Mouse (Mus musculus) MEL-GATA-1-ER (cell line): ENCODE data around the gene Rtp4.

Source experiments
- DNase-seq: peaks from one replicate; pipeline ENCODE4 v3.0.0-alpha.2; 2012; ENCODE audit warnings: low read depth; ENCODE audit errors: extremely low read depth

Rtp4 gene

DNA sequence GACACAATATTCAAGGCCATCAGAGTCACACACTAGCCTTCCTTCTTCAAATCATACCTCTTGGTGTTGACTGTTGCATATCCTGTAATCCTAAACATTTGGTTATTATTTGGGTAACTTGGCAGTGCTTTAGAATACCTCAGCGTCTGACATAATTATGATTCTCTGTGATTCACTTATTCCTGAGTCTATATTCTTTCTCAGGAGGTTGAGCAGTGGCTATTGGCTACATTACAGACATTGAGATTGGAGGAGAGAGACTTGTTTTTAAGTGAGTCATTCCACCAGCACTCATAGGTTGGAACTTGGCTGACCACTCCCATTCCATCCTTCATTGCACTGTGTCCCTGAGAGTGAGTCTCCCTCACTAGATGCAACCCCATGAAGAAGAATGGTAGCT lies 6.7 kb upstream of the Rtp4 start:
- DNase-seq = no peak

- no peak for DNase-seq
Observed at GRCm38 (mm10) chr16:23515766-23516165, 4.3 kb upstream of the Rtp4 start.

DNA sequence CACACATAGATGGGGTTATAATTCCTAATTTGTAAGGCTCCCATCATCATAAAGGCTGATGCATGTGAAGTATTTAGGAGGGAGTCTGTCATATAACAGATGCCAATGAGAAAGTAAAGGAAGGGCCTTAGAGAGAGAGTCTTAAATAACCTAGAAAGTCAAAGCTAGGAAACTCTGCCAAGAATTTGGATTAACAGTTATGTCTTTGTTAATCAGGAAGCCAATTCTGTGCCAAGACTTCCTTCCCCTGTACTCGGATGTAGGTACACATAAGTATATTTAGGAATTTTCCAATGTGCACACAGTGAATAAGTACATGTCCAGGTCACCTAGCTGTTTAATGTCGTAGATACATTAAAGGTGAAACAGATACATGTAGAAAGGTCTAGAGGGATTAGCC lies 3.5 kb upstream of the Rtp4 start:
- no peak for DNase-seq

DNA sequence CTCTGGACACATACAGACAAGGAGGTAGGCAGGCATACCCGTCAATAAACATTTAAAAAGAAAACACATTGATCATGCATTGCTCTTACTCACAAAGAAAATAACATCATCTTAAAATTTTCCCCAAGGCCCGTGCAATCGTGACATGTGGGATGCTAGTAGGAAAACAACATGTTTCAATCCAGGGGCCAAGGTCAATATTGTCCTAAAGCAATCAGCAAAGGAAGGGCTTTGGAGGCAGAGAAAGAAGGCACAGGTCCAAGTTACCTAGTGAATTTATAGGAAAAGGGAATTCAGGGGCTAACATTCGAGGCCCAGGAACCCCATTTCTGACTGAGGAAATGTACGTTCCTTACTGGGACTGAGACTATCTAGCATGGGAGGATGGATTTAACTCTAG lies 2.9 kb upstream of the Rtp4 start:
- no peak for DNase-seq

GRCm38 (mm10) chr16:23517754-23518566 lies 2.1 kb upstream of the Rtp4 start:
- DNase-seq = no peak

GRCm38 (mm10) chr16:23518567-23519369 lies 1.3 kb upstream of the Rtp4 start:
- DNase-seq = no peak

DNA sequence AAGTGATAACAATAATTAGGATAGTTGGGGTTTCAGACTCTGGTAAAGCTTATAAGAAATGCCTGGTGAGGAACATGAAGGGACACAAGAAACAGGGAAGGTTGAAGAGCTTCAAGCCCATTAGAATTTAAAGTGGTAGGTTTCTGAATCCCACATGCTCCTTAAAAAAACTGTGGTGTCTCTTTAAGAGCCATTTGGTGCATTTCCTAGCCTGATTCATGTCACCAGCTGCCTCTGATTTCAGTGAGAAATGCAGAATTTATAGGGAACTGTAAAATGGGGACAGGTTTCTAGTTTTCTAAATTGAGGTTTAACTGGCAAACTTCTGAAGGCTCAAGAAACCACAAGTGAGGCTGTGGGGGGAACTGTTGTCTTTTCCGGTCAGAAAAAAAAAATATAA lies 320 bp upstream of the Rtp4 start:
- no peak for DNase-seq

DNA sequence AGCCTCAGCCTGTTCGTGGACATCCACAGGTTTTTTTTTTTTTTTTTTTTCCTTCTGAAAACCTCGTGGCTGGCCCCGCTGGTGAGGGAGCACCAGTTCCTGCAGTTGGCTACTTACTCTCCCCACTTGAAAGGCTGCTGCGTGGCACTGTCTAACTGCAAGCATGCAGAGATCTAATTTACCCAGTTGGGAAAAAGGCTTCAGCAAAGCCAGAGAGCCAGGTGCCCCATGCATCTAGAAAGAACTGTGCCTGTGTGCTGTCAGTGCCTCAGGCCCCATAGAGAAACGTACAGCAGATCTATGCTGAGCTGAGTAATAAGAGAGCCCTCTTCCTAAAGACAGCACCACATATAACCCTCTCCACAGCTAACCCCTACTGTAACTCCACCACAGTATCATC lies 1.0 kb downstream of the Rtp4 start:
- DNase-seq = no peak

GRCm38 (mm10) chr16:23522081-23522480 lies 2.0 kb downstream of the Rtp4 start:
- no peak for DNase-seq

DNA sequence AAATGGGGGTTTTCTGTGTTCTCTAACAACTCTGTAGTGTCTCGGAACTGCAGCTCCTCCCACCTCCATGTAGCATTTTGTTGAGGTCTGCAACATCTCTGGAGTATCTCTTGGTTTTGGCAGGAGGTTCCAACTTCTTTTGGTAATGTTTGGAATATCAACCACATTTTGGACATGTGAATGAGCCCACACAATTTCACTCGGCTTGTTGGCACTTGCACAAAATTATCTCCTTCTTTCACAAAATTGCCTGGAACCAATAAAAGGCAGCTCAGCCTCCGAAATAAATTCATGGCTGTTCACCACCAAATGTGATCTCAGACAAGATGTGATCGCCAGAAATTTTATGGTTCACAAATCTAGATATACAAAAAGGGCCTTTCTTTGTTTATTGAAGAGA lies 9.1 kb downstream of the Rtp4 start:
- no peak for DNase-seq

DNA sequence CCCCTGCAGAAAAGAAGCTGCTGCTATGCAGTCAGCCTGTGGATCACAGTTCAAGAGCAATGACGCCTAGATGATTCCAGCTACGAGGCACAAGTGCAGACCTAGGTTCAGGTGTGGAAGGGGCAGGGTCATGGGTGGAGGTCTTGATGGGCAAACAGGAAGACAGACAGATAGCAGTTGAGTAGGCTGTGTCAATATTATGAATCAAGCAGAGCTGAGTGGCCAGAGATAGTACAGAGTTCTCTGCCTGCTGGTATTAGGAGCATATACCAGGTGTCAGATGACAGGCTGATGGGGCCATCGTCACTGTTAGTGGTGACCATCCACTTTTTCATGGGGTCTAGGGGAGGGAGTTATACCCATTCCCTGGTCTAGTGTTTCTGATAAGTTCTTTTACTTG lies 13.6 kb downstream of the Rtp4 start:
- no peak for DNase-seq

GRCm38 (mm10) chr16:23541046-23541445 lies 21.0 kb downstream of the Rtp4 start:
- no peak for DNase-seq

GRCm38 (mm10) chr16:23542866-23543265 lies 22.8 kb downstream of the Rtp4 start:
- no peak for DNase-seq

- DNase-seq = no peak
Observed at GRCm38 (mm10) chr16:23544361-23544760, 24.3 kb downstream of the Rtp4 start.

GRCm38 (mm10) chr16:23547783-23548182 lies 27.7 kb downstream of the Rtp4 start:
- DNase-seq = no peak

DNA sequence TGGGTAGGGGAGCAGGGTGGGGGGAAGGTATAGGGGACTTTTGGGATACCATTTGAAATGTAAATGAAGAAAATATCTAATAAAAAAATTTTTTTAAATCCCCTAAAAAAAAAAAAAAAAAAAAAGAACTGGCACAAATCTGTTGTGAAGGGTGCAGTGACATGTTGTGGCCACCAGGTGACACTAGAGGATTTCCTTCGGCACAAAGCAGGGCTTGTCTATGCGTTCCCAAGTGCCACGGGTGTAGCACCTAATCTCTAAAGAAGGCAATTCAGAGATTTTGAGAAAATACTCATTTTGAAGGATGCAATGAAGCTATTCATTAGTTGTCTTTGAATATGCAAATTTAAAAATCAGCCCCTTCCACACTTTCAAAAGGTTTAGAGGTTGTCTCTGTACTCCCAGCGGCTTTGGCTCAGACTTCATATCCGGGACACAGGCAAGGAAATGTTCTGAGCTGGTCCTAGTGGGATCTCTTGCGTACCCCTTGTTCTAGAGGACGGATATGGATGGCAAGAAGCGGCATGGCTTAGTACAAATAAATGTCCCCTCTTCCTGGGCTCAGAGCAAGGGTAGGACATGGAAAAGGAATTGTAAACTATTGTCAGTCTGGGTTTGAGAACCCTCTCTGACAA lies 30.4 kb downstream of the Rtp4 start:
- no peak for DNase-seq

DNA sequence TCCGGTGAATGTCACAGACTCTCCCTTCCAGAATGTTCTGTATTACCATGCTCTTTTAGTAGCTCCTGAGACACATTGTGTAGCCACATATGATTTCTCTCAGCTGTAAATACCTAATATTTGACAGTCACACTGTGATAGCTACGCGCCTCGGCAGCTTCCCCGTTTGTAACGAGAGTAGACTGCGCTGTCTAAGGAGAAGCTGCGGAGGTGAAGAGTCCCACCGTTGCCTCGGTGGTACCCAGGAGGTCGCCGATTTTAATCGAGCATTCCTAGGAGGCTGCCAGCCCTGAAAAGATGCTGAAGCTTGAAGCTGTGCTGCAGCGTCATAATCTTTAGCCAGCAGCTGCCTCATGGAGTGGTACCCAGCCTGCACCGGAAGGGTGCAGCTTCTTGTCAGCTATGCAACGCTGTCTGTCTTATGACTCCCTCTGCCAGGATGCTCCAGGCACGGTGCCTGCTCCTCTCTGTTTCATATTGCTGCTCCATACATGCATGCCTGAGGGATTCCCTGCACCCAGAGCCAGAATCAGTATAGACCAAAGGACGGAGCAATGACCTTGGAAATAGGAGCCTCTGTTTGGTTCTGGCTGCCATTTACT lies 31.0 kb downstream of the Rtp4 start:
- no peak for DNase-seq

GRCm38 (mm10) chr16:23554673-23555072 lies 34.6 kb downstream of the Rtp4 start:
- no peak for DNase-seq

GRCm38 (mm10) chr16:23557195-23557594 lies 37.1 kb downstream of the Rtp4 start:
- DNase-seq = no peak

DNA sequence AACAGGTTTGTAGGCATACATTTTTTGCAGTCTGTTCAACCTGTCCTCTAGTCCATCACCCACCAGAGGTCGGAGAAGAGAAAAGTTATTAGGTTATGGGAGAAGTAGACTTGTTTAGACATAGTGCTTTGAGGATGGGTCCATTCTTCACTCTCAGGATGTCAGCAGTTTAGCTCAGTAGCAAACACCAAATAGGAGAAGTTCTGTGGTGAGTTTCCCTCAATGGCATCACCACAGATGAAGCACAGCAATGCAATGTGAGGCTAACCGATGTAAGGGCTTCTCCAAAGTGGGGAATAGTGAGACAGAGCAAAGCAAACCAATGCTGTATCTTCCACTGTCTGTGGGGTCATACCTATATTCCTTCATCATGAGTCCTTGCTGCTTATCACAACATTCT lies 37.6 kb downstream of the Rtp4 start:
- no peak for DNase-seq

DNA sequence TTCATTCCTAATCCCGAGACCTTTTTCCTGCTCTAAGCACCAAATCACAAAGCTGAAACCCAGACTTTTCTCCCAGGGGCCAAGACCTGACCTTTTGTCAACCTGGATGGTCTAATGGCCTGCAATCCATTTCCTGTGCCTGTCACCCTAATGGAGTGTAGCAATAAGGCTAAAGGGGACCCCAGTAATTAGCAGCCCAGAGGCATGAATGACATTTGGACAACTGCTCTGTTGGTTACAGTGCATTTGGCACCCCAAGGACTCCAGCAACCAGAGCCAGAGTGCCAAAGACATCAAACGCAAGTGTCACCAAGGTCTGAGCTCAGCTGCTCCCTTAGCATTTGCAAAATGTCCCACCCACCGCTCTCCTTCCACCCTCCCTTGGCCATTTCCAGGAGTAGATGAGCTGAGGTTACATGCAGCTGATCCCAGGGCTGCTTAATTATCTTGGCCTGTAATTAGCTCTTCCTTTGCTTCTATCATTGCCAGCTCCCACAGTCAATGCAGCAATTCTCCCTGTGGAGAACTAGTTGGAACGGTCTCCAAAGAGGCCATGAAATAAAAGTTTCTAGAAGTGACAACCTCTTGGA lies 48.4 kb downstream of the Rtp4 start:
- no peak for DNase-seq

GRCm38 (mm10) chr16:23574561-23574960 lies 54.5 kb downstream of the Rtp4 start:
- no peak for DNase-seq
